Mouse (Mus musculus): ENCODE results near the gene Trip10. TPM values are rescaled to one million over a fixed set of nuclear protein-coding genes. Genes with fewer than 3 reads are reported as not detected.

Gene Trip10
- polyA plus RNA-seq (2012; ENCODE audit: low replicate concordance), result 3.1 and 4.2 TPM in 2 replicates

DNA sequence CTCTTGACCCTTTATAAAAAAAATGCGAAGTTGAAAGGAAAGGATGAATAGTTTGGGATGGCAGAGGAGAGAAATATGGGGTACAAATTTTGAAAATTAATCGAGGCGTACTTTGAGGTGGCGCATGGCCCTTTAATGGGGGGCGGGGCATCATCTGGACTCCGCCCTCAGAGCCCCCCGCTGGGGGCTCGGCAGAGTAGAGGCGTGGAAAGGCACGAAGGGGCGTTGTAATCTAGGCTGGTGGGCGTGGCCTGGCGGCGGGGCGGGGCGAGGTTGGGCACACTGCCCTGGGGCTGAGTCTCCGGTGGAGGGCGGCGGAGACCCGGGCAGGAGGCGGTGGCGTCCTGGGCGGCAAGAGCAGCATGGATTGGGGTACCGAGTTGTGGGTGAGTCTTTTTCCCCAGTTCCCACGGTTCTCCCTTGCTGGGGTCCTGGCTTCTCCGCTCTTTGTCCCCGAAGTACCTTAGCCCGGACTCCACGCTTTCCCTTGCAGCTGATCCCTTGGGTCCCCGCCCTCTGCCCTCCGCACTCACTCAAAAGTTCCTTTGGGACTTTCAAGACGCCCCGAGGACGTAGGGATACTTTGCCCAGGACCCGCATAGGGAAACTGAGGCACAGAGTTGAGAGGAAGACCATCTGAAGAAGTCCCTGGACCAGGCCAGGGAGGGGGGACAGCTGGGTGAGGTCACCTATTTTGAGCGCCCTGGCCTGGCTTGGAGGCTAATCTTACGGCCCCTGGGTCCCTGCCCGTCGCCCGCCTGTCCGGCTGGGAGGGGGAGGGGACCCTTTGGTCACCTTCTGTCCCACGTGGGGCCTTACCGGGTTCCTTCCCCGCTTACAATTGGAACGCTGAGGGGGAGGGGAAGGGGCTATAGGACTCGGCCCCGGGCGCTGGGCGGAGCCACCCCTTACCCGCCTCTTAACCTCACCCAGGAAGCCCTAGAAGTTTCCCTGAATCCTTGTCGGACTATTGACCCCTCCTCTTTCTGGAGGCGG lies at the start of gene Trip10:
Gene Trip10 (plus strand): TSS at position 270 of the 996 bp plus-strand sequence.

GRCm38 (mm10) chr17:57228014-57228413 lies 21.2 kb upstream of the Trip10 start, which contains the start of gene C3:
Gene C3 (minus strand): TSS chr17:57228136.

GRCm38 (mm10) chr17:57248201-57248699 lies 1.0 kb upstream of the Trip10 start, which contains the start of gene Gpr108:
Gene Gpr108 (minus strand): TSS chr17:57248446.

DNA sequence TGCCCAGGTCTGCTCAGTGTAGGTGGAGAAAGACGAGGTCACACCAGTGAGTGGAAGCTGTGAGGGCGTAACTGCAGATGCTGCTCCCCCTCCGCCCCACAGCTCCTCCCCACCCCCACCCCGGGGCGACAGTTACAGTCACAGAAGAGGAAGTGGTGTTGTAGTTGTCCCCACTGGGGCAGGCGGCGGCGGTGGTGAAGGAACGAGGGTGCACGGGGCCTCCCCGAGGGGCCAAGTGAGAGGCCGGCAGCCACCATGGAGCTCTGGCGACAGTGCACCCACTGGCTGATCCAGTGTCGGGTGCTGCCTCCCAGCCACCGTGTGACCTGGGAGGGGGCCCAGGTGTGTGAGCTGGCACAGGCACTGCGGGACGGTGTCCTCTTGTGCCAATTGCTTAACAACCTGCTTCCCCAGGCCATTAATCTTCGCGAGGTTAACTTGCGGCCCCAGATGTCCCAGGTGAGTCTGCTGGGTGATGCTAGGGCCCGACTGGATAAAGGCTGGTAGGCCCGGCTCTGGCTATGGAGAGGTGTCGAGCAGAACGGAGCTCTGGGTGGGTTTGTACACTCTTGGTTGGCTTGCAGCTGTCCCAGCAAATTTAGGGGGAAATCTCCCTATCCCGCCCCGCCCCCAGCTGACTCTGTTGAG lies 29.8 kb downstream of the Trip10 start, which contains the start of gene Vav1:
Gene Vav1 (plus strand): TSS at position 158 of the 648 bp plus-strand sequence.

Other genes starting within 250 kb of the Trip10 start
- gene Pspn, start 249.4 kb upstream of the Trip10 start, polyA plus RNA-seq (2012; ENCODE audit: low replicate concordance), result 2.3 and 3.1 TPM in 2 replicates
- 144 and 226 TPM in 2 replicates for gene Gtf2f1, start 238.2 kb upstream of the Trip10 start, polyA plus RNA-seq (2012; ENCODE audit: low replicate concordance)
- not detected in 2 replicates for gene Gm17949, start 238.0 kb upstream of the Trip10 start, polyA plus RNA-seq (2012; ENCODE audit: low replicate concordance)
- gene Khsrp, start 217.9 kb upstream of the Trip10 start, polyA plus RNA-seq (2012; ENCODE audit: low replicate concordance), result 758 and 1,065 TPM in 2 replicates
- gene Slc25a41, start 207.8 kb upstream of the Trip10 start, polyA plus RNA-seq (2012; ENCODE audit: low replicate concordance), result not detected in 2 replicates
- gene Crb3, start 190.3 kb upstream of the Trip10 start, polyA plus RNA-seq (2012; ENCODE audit: low replicate concordance), result 5.3 and 6.2 TPM in 2 replicates
- gene Slc25a23, start 189.6 kb upstream of the Trip10 start, polyA plus RNA-seq (2012; ENCODE audit: low replicate concordance), result 4.9 and 6.2 TPM in 2 replicates
- 25.4 and 34.0 TPM in 2 replicates for gene Dennd1c, start 170.9 kb upstream of the Trip10 start, polyA plus RNA-seq (2012; ENCODE audit: low replicate concordance)
- 0.23 and 0.25 TPM in 2 replicates for gene Tubb4a, start 161.7 kb upstream of the Trip10 start, polyA plus RNA-seq (2012; ENCODE audit: low replicate concordance)
- 0.18 and 0.27 TPM in 2 replicates for gene Tnfsf9, start 144.1 kb upstream of the Trip10 start, polyA plus RNA-seq (2012; ENCODE audit: low replicate concordance)
- gene Cd70, start 99.7 kb upstream of the Trip10 start, polyA plus RNA-seq (2012; ENCODE audit: low replicate concordance), result not detected in 2 replicates
- gene Tnfsf14, start 55.3 kb upstream of the Trip10 start, polyA plus RNA-seq (2012; ENCODE audit: low replicate concordance), result 0.85 and 0.98 TPM in 2 replicates
- 1.6 and 2.3 TPM in 2 replicates for gene C3, start 21.3 kb upstream of the Trip10 start, polyA plus RNA-seq (2012; ENCODE audit: low replicate concordance)
- 17.4 and 22.9 TPM in 2 replicates for gene Gpr108, start 1.0 kb upstream of the Trip10 start, polyA plus RNA-seq (2012; ENCODE audit: low replicate concordance)
- 10.7 and 13.5 TPM in 2 replicates for gene Vav1, start 29.6 kb downstream of the Trip10 start, polyA plus RNA-seq (2012; ENCODE audit: low replicate concordance)
- 0.81 and 3.8 TPM in 2 replicates for gene Adgre1, start 109.2 kb downstream of the Trip10 start, polyA plus RNA-seq (2012; ENCODE audit: low replicate concordance)

All from leukemia stem cell, adult 10-12 weeks (primary cell).